Mouse (Mus musculus) left cerebral cortex, postnatal 4 days (tissue): Measurements from ENCODE around the gene Sprr2a1. TPM values are rescaled to one million over a fixed set of nuclear protein-coding genes. Genes with fewer than 3 reads are reported as not detected.

Experiments used
- total RNA-seq, 2 experiments: library from RNA; stranded (reverse); gene quantifications; 2 replicates each; pipeline ENCODE4 v1.2.3; 2021

Gene Sprr2a1
- total RNA-seq, 2 experiments from 2014 or later = not detected

Other genes starting within 250 kb of the Sprr2a1 start
- gene Pglyrp3, start 201.2 kb upstream of the Sprr2a1 start, total RNA-seq = not detected
- 1 to 10 TPM; 6.4 to 6.5 TPM for gene Lor, start 132.7 kb upstream of the Sprr2a1 start, total RNA-seq
- not detected for gene Prr9, start 91.9 kb upstream of the Sprr2a1 start, total RNA-seq
- gene Lelp1, start 73.1 kb upstream of the Sprr2a1 start, total RNA-seq = not detected
- gene Sprr2a2, start 121 bp downstream of the Sprr2a1 start, total RNA-seq = not detected
- not detected for gene Sprr2a3, start 69.6 kb downstream of the Sprr2a1 start, total RNA-seq
- not detected for gene Sprr2b, start 100.8 kb downstream of the Sprr2a1 start, total RNA-seq
- not detected for gene Sprr2d, start 123.3 kb downstream of the Sprr2a1 start, total RNA-seq
- not detected for gene Sprr2e, start 136.3 kb downstream of the Sprr2a1 start, total RNA-seq
- not detected for gene Sprr2f, start 149.4 kb downstream of the Sprr2a1 start, total RNA-seq
- gene Sprr2h, start 169.9 kb downstream of the Sprr2a1 start, total RNA-seq = not detected
- gene Sprr2i, start 192.2 kb downstream of the Sprr2a1 start, total RNA-seq = not detected
- not detected for gene Sprr2j-ps, start 202.3 kb downstream of the Sprr2a1 start, total RNA-seq
- 1 to 10 TPM; 2.9 to 3.4 TPM for gene Gm9774, start 213.6 kb downstream of the Sprr2a1 start, total RNA-seq
- gene Sprr2k, start 216.8 kb downstream of the Sprr2a1 start, total RNA-seq = not detected
- not detected for gene Sprr1b, start 223.0 kb downstream of the Sprr2a1 start, total RNA-seq
- not detected for gene Sprr3, start 242.9 kb downstream of the Sprr2a1 start, total RNA-seq